Mouse (Mus musculus): ENCODE measurements around the gene Lclat1.

- TF ChIP-seq CTCF (conservative IDR thresholded peaks at IDR 0.05; ENCODE audit: low read length) (no peak), NANOG (IDR thresholded peaks at IDR 0.05; ENCODE audit: borderline replicate concordance, low read length) (no peak), POU5F1 (IDR thresholded peaks at IDR 0.05; ENCODE audit: borderline replicate concordance, low read length) (no peak)
Observed at GRCm38 (mm10) chr17:73251142-73251502, 143.3 kb downstream of the Lclat1 start.

All from E14TG2a.4 (cell line).